Mouse (Mus musculus): ENCODE measurements around the gene Cacna1h. TPM values are rescaled to one million over a fixed set of nuclear protein-coding genes. Genes with fewer than 3 reads are reported as not detected.

The Cacna1h gene
- total RNA-seq, 1 experiment from 2014 or later: 45.4 TPM

Other genes with a start within 250 kb of the Cacna1h start
- 20.2 and 21.2 TPM in 2 replicates for gene BC003965, start 249.2 kb downstream of the Cacna1h start, total RNA-seq (2021)
- 15.9 and 17.8 TPM in 2 replicates for gene Unkl, start 245.4 kb downstream of the Cacna1h start, total RNA-seq (2021)
- gene Gnptg, start 193.7 kb downstream of the Cacna1h start, total RNA-seq (2021): 34.3 and 35.7 TPM in 2 replicates
- 20.4 and 22.9 TPM in 2 replicates for gene Tsr3, start 193.6 kb downstream of the Cacna1h start, total RNA-seq (2021)
- 12.1 and 12.6 TPM in 2 replicates for gene Baiap3, start 177.4 kb downstream of the Cacna1h start, total RNA-seq (2021)
- gene Ube2i, start 159.2 kb downstream of the Cacna1h start, total RNA-seq (2021): 232 and 245 TPM in 2 replicates
- 1.2 and 1.3 TPM in 2 replicates for gene Prss34, start 135.4 kb downstream of the Cacna1h start, total RNA-seq (2021)
- gene Prss28, start 125.1 kb downstream of the Cacna1h start, total RNA-seq (2021): not detected in 2 replicates
- gene Prss29, start 115.1 kb downstream of the Cacna1h start, total RNA-seq (2021): not detected in 2 replicates
- 2.1 and 2.9 TPM in 2 replicates for gene Tpsab1, start 88.2 kb downstream of the Cacna1h start, total RNA-seq (2021)
- gene Tpsb2, start 67.5 kb downstream of the Cacna1h start, total RNA-seq (2021): 5.3 and 6.6 TPM in 2 replicates
- gene Tpsg1, start 64.5 kb downstream of the Cacna1h start, total RNA-seq (2021): not detected in 2 replicates
- not detected in 2 replicates for gene Tekt4, start 20.8 kb upstream of the Cacna1h start, total RNA-seq (2021)
- 0.15 TPM in 1 of 2 replicates, not detected in the other for gene Sstr5, start 63.5 kb upstream of the Cacna1h start, total RNA-seq (2021)
- gene Sox8, start 136.9 kb upstream of the Cacna1h start, total RNA-seq (2021): 1.4 and 1.6 TPM in 2 replicates
- 40.2 and 40.6 TPM in 2 replicates for gene Lmf1, start 145.3 kb upstream of the Cacna1h start, total RNA-seq (2021)